Mouse (Mus musculus) MEL (cell line): ENCODE data around the gene 2010005H15Rik. TPM values are rescaled to one million over a fixed set of nuclear protein-coding genes. Genes with fewer than 3 reads are reported as not detected.
"Not testable (repeated sequence)": the region's sequence is repeated elsewhere in the genome, so short reads cannot be mapped to it uniquely, and the experiment has no call there.

Source experiments
- DNase-seq: peaks from one replicate; pipeline ENCODE4 v3.0.0; 2011; ENCODE audit warnings: low read depth, low spot score
- H3K27ac ChIP-seq: 2 replicates; pipeline ENCODE4 v1.5.1; 2012; ENCODE audit warnings: low read depth, mild to moderate bottlenecking, control low read depth, low read length, moderate library complexity; ENCODE audit not compliant: control insufficient read depth
- H3K27me3 ChIP-seq, 2 experiments: fragments of 150-350 bp in 1 of 2; sonication (generic) in 1 of 2; 2 replicates each; pipeline ENCODE4 v1.6.1; 2012; ENCODE audit warnings: low read length in 2 of 2, mild to moderate bottlenecking in 2 of 2, improper control_type of control experiment in 1 of 2, moderate library complexity in 1 of 2; ENCODE audit not compliant: insufficient read depth in 2 of 2, control insufficient read depth in 1 of 2
- H3K36me3 ChIP-seq, 2 experiments: 2 replicates each; pipeline ENCODE4 v1.6.1; 2012 to 2014; ENCODE audit warnings: low read length in 2 of 2, improper control_type of control experiment in 1 of 2, inconsistent platforms in 1 of 2, mild to moderate bottlenecking in 1 of 2; ENCODE audit not compliant: insufficient read depth in 2 of 2, control insufficient read depth in 1 of 2
- H3K4me1 ChIP-seq, 2 experiments: fragments of 150-350 bp in 1 of 2; sonication (generic) in 1 of 2; 2 replicates each; pipeline ENCODE4 v1.6.1; 2012; ENCODE audit warnings: low read length in 2 of 2, improper control_type of control experiment in 1 of 2, mild to moderate bottlenecking in 1 of 2; ENCODE audit not compliant: insufficient read depth in 2 of 2, control insufficient read depth in 1 of 2
- H3K4me3 ChIP-seq, 2 experiments: fragments of 150-350 bp in 1 of 2; sonication (generic) in 1 of 2; 2 replicates each; pipeline ENCODE4 v1.5.1; 2012; ENCODE audit warnings: low read depth in 2 of 2, low read length in 2 of 2, mild to moderate bottlenecking in 2 of 2, moderate library complexity in 2 of 2, control low read depth in 1 of 2, improper control_type of control experiment in 1 of 2; ENCODE audit not compliant: control insufficient read depth in 1 of 2, insufficient read depth in 1 of 2
- H3K79me2 ChIP-seq: 2 replicates; pipeline ENCODE4 v1.6.1; 2012; ENCODE audit warnings: mild to moderate bottlenecking, low read length, moderate library complexity; ENCODE audit not compliant: control insufficient read depth, poor library complexity, insufficient read depth
- H3K9ac ChIP-seq: 2 replicates; pipeline ENCODE4 v1.6.1; 2012; ENCODE audit warnings: low read depth, mild to moderate bottlenecking, control low read depth, low read length, moderate library complexity; ENCODE audit not compliant: control insufficient read depth, poor library complexity, severe bottlenecking
- H3K9me3 ChIP-seq: fragments of 150-350 bp; sonication (generic); replicated peaks from 2 replicates; pipeline ENCODE4 v1.6.1; 2012; ENCODE audit warnings: mild to moderate bottlenecking, low read length, improper control_type of control experiment, moderate library complexity; ENCODE audit not compliant: insufficient read depth
- MAZ ChIP-seq: IDR thresholded peaks from 2 replicates; pipeline ENCODE4 v1.6.1; 2012; ENCODE audit warnings: low read depth, mild to moderate bottlenecking, inconsistent platforms, low read length, improper control_type of control experiment
- NRF1 ChIP-seq: IDR thresholded peaks from 2 replicates; pipeline ENCODE4 v1.6.1; 2014; ENCODE audit warnings: low read depth, mild to moderate bottlenecking, inconsistent platforms, low read length, improper control_type of control experiment, moderate library complexity; ENCODE audit not compliant: poor library complexity, insufficient read depth, severe bottlenecking
- RAD21 ChIP-seq: IDR thresholded peaks from 2 replicates; pipeline ENCODE4 v1.6.1; 2011; ENCODE audit warnings: mild to moderate bottlenecking, low read depth, low read length, improper control_type of control experiment
- USF2 ChIP-seq, 2 experiments: IDR thresholded peaks; 2 replicates each; pipeline ENCODE4 v1.6.1; 2011 to 2012; ENCODE audit warnings: improper control_type of control experiment in 2 of 2, low read length in 2 of 2, borderline replicate concordance in 1 of 2, inconsistent platforms in 1 of 2, low read depth in 1 of 2, mild to moderate bottlenecking in 1 of 2; ENCODE audit not compliant: insufficient read depth in 1 of 2
- ZNF384 ChIP-seq: IDR thresholded peaks from 2 replicates; pipeline ENCODE4 v1.6.1; 2012; ENCODE audit warnings: low read depth, mild to moderate bottlenecking, inconsistent platforms, low read length, improper control_type of control experiment
- polyA plus RNA-seq, 2 experiments: library from polyadenylated mRNA; stranded (reverse) in 1 of 2; unstranded in 1 of 2; fragments of >175 nt in 1 of 2; fragments of >200 nt in 1 of 2; gene quantifications; 2 replicates each; pipeline versions ENCODE4 v1.2.1 to v1.2.4; 2012; ENCODE audit warnings: low replicate concordance in 2 of 2, low read depth in 1 of 2; ENCODE audit not compliant: insufficient read length in 2 of 2, insufficient read depth in 1 of 2, missing spikeins in 1 of 2
- total RNA-seq: library from RNA; depleted of rRNA; stranded (reverse); fragments of 300-350 nt; gene quantifications from 2 replicates; pipeline ENCODE4 v1.2.3, GENCODE M21; 2012; rRNA removed

The 2010005H15Rik gene
- total and polyA plus RNA-seq, 3 experiments: 0.11 to 0.46 TPM; not detected in 1

- H3K27ac ChIP-seq, H3K9ac ChIP-seq, H3K27me3 ChIP-seq, H3K4me3 ChIP-seq, H3K9me3 ChIP-seq, H3K4me1 ChIP-seq, H3K79me2 ChIP-seq, H3K36me3 ChIP-seq, DNase-seq: not testable (repeated sequence)
These were observed 55.5 kb downstream of the 2010005H15Rik start, which contains the start of gene Stfa1 for GRCm38 (mm10) chr16:36276796-36277195. Gene Stfa1, plus strand, starts transcription at chr16:36276951.

DNA sequence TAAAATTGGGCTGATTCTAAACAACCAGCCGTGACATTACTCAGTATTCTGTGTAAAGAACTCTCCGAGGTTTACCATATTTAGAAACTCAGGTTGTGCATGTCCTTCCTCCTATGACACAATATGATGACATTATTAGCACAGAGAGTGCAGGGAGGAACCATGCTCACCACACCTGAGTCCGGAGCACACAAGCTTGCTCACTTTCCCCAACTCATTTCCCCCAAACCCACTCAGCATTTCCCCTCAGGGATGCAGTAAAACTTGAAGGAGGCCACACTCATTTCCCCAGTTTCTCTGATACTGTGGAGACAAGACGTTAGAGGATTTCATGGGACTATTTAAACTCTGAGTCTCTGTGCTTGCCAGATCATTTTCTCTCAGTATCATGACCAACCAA is 67.9 kb downstream of the 2010005H15Rik start:
- no peaks in the 10 kb centered on the region for H3K36me3 ChIP-seq
- H3K27ac ChIP-seq: no peak overlapping the region
- no peaks in the 10 kb centered on the region for H3K4me1 ChIP-seq
- TF ChIP-seq ZNF384 (no peak), NRF1 (no peak), MAZ (no peak), USF2 (IDR thresholded peaks at IDR 0.05; ENCODE audit: borderline replicate concordance in 1 of 2, insufficient read depth in 1 of 2, low read depth in 1 of 2, low read length in 2 of 2) (no peak), RAD21 (no peak)
- TF ChIP-seq, all 39 proteins: peak for 0
- no peaks in the 10 kb centered on the region for H3K27me3 ChIP-seq
- H3K9ac ChIP-seq: no peak overlapping the region
- H3K79me2 ChIP-seq: no peaks in the 10 kb centered on the region
- no peaks in the 10 kb centered on the region for H3K9me3 ChIP-seq
- no peak for DNase-seq
- H3K4me3 ChIP-seq: no peak overlapping the region

Other genes starting within 250 kb of the 2010005H15Rik start
- 24.5 and 25.2 TPM in 2 replicates for gene Kpna1, start 242.7 kb upstream of the 2010005H15Rik start, total RNA-seq
- 10 to 100 TPM in 1 of 2 experiments, not detected in 1; 34.9 TPM for gene Kpna1, start 242.7 kb upstream of the 2010005H15Rik start, polyA plus RNA-seq
- gene Wdr5b, start 180.3 kb upstream of the 2010005H15Rik start, total RNA-seq: 2.1 and 3.3 TPM in 2 replicates
- gene Wdr5b, start 180.3 kb upstream of the 2010005H15Rik start, polyA plus RNA-seq: 1 to 10 TPM in 1 of 2 experiments, not detected in 1; 1.7 TPM
- gene Fam162a, start 149.9 kb upstream of the 2010005H15Rik start, total RNA-seq: 111 and 120 TPM in 2 replicates
- 100 to 1,000 TPM in 1 of 2 experiments, not detected in 1; 129 TPM for gene Fam162a, start 149.9 kb upstream of the 2010005H15Rik start, polyA plus RNA-seq
- gene Ccdc58, start 149.8 kb upstream of the 2010005H15Rik start, total RNA-seq: 183 and 203 TPM in 2 replicates
- gene Ccdc58, start 149.8 kb upstream of the 2010005H15Rik start, polyA plus RNA-seq: 10 to 100 TPM in 1 of 2 experiments, not detected in 1; 98.3 TPM
- not detected in 2 replicates for gene Csta1, start 90.2 kb upstream of the 2010005H15Rik start, total RNA-seq
- not detected for gene Csta1, start 90.2 kb upstream of the 2010005H15Rik start, polyA plus RNA-seq
- gene Stfa2l1, start 64.7 kb upstream of the 2010005H15Rik start, total RNA-seq: not detected in 2 replicates
- gene Stfa2l1, start 64.7 kb upstream of the 2010005H15Rik start, polyA plus RNA-seq: not detected
- not detected in 2 replicates for gene Gm5483, start 37.3 kb upstream of the 2010005H15Rik start, total RNA-seq
- gene Gm5483, start 37.3 kb upstream of the 2010005H15Rik start, polyA plus RNA-seq: not detected
- not detected in 2 replicates for gene Gm5416, start 11.1 kb upstream of the 2010005H15Rik start, total RNA-seq
- gene Gm5416, start 11.1 kb upstream of the 2010005H15Rik start, polyA plus RNA-seq: not detected
- not detected in 2 replicates for gene Stfa1, start 55.5 kb downstream of the 2010005H15Rik start, total RNA-seq
- gene Stfa1, start 55.5 kb downstream of the 2010005H15Rik start, polyA plus RNA-seq: not detected
- gene BC117090, start 112.9 kb downstream of the 2010005H15Rik start, total RNA-seq: not detected in 2 replicates
- not detected for gene BC117090, start 112.9 kb downstream of the 2010005H15Rik start, polyA plus RNA-seq
- gene BC100530, start 146.3 kb downstream of the 2010005H15Rik start, total RNA-seq: not detected in 2 replicates
- not detected for gene BC100530, start 146.3 kb downstream of the 2010005H15Rik start, polyA plus RNA-seq
- not detected in 2 replicates for gene Stfa2, start 187.0 kb downstream of the 2010005H15Rik start, total RNA-seq
- gene Stfa2, start 187.0 kb downstream of the 2010005H15Rik start, polyA plus RNA-seq: not detected
- not detected in 2 replicates for gene Stfa3, start 233.9 kb downstream of the 2010005H15Rik start, total RNA-seq
- not detected for gene Stfa3, start 233.9 kb downstream of the 2010005H15Rik start, polyA plus RNA-seq